Mouse (Mus musculus) forebrain, embryonic 11.5 days (tissue): ENCODE data around the gene Bhlhe41. TPM values are rescaled to one million over a fixed set of nuclear protein-coding genes. Genes with fewer than 3 reads are reported as not detected.

Experiments used
- ATAC-seq: fragments of 200-750 bp; cut with Nextera tagmentation; replicated peaks from 2 replicates; pipeline ENCODE4 v1.8.0; 2017; ENCODE audit warnings: moderate TSS enrichment; ENCODE audit not compliant: low FRiP score
- DNase-seq: peaks from one replicate; pipeline ENCODE4 v3.0.0-alpha.2; 2017; ENCODE audit warnings: low spot score
- H3K27ac ChIP-seq: fragments of 300-500 bp; sonication (generic); 2 replicates; pipeline ENCODE4 v1.5.1; 2014; ENCODE audit warnings: low read depth, low read length
- H3K27me3 ChIP-seq: fragments of 300-500 bp; sonication (generic); 2 replicates; pipeline ENCODE4 v1.6.1; 2014; ENCODE audit warnings: mild to moderate bottlenecking, low read length, mixed read lengths; ENCODE audit not compliant: control insufficient read depth, insufficient read depth
- H3K36me3 ChIP-seq: fragments of 300-500 bp; sonication (generic); 2 replicates; pipeline ENCODE4 v1.6.1; 2014; ENCODE audit warnings: mild to moderate bottlenecking, low read length, moderate library complexity, mixed read lengths; ENCODE audit not compliant: control insufficient read depth, insufficient read depth
- H3K4me1 ChIP-seq: fragments of 300-500 bp; sonication (generic); replicated peaks from 2 replicates; pipeline ENCODE4 v1.6.1; 2014; ENCODE audit warnings: low read length, mixed read lengths; ENCODE audit not compliant: control insufficient read depth, insufficient read depth
- H3K4me2 ChIP-seq: fragments of 300-500 bp; sonication (generic); 2 replicates; pipeline ENCODE4 v1.6.1; 2014; ENCODE audit warnings: low read depth, mild to moderate bottlenecking, low read length, moderate library complexity, mixed read lengths; ENCODE audit not compliant: severe bottlenecking
- H3K4me3 ChIP-seq: fragments of 300-500 bp; sonication (generic); 2 replicates; pipeline ENCODE4 v1.5.1; 2014; ENCODE audit warnings: low read depth, low read length
- H3K9ac ChIP-seq: fragments of 300-500 bp; sonication (generic); 2 replicates; pipeline ENCODE4 v1.6.1; 2014; ENCODE audit warnings: low read length
- H3K9me3 ChIP-seq: fragments of 300-500 bp; sonication (generic); 2 replicates; pipeline ENCODE4 v1.6.1; 2016; ENCODE audit warnings: low read length, mixed read lengths; ENCODE audit not compliant: control insufficient read depth
- WGBS: fragments of 180-500 bp; shearing (Covaris S2); extraction: QIAGEN DNeasy Blood & Tissue Kit; methylation state at CpG from one replicate; pipeline ENCODE4 v1.1.7; 2014; 5-methylcytosine and 5-hydroxymethylcytosine counted together
- polyA plus RNA-seq: library from polyadenylated mRNA; unstranded; fragments of >200 nt; fragmentation: Nextera tagmentation; extraction: Ambion mirVana; gene quantifications from 2 replicates; pipeline ENCODE4 v1.2.1, GENCODE M21; 2014

Bhlhe41 gene
- polyA plus RNA-seq, 1 experiment from 2014 or later: 2.4 TPM

DNA sequence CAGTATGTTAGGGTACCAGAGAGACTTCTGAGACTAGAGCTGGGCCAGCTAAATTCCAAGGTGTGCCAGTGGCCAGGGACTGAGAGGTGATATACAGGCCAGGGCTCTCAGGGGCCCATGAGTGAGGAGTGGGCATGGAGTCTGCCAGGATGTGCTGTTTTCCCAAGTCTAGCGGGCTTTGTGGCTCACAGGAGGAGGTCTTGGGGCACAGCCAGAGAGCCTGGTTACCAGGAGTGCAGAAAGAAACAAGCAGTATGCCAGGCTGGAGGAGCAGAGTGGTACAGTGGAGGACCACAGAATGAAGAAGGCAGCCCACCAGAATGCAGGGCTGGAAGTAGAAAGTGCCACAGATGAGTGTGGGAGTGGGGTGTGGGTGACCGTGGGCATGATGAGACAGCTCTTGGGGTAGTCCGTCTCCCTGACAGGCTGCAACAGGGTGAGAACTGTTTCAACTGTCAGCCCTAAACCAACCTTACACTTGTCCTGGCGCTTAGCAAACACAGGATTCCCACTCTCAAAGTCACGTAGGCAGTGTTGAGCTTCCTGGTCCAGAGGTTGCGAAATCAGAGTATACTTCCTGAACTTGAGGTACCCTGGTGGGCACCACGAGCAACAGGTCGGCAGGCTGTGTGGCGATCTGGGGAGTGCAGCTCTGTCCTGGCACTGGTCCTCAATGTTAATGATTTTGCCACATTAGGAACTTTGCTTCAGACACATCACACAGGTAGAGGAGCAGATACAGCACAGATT is 11.8 kb upstream of the Bhlhe41 start:
- H3K27me3 ChIP-seq: no peaks in the 10 kb centered on the region
- no peak overlapping the region for H3K4me2 ChIP-seq
- no peak overlapping the region for H3K4me3 ChIP-seq
- no peak overlapping the region for H3K9ac ChIP-seq
- H3K27ac ChIP-seq: no peak overlapping the region
- no peak for DNase-seq
- no peaks in the 10 kb centered on the region for H3K36me3 ChIP-seq
- ATAC-seq: no peak
- WGBS: 92% methylated on average over 9 of the region's 9 CpGs
- H3K9me3 ChIP-seq: no peaks in the 10 kb centered on the region
- no peaks in the 10 kb centered on the region for H3K4me1 ChIP-seq

- ATAC-seq: no peak
- WGBS: 89% methylated on average over 8 of the region's 8 CpGs
Measured at GRCm38 (mm10) chr6:145873354-145873753, 8.0 kb upstream of the Bhlhe41 start.

DNA sequence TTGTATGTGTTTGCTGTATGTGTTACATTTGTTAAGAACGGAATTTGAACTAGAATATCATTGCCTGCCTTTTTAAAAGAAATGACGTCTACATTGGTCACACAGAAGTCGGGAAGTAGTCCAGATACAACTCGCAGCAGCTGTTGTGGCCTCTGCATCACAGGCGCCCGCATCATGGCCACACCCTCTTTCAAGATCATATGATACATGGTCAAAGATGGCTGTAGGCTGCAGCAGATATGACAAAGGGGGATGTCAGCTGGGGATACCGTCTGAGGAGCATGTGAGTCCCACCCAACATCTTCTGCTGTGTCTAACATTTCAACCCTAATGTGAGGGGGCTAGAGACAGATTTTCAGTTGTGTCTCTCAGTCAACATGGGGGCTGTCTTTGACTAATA is 6.7 kb upstream of the Bhlhe41 start:
- 92% methylated on average over 7 of the region's 7 CpGs for WGBS
- DNase-seq (no peak), ATAC-seq (no peak)
- H3K4me2 ChIP-seq: no peak overlapping the region
- no peak overlapping the region for H3K4me3 ChIP-seq
- H3K36me3 ChIP-seq: no peaks in the 10 kb centered on the region
- H3K27me3 ChIP-seq: no peaks in the 10 kb centered on the region
- H3K9me3 ChIP-seq: no peaks in the 10 kb centered on the region
- H3K4me1 ChIP-seq: no peaks in the 10 kb centered on the region
- H3K27ac ChIP-seq: no peak overlapping the region
- H3K9ac ChIP-seq: no peak overlapping the region

More at GRCm38 (mm10) chr6:145873354-145873753, 8.0 kb upstream of the Bhlhe41 start:
- Histone ChIP-seq H3K9me3 (no peaks in the 10 kb centered on the region), H3K4me2 (no peak overlapping the region), H3K36me3 (no peaks in the 10 kb centered on the region), H3K27me3 (no peaks in the 10 kb centered on the region), H3K4me3 (no peak overlapping the region), H3K4me1 (no peaks in the 10 kb centered on the region), H3K9ac (no peak overlapping the region), H3K27ac (no peak overlapping the region)
- no peak for DNase-seq

GRCm38 (mm10) chr6:145870991-145871390 is 5.6 kb upstream of the Bhlhe41 start:
- ATAC-seq (no peak), DNase-seq (no peak)
- H3K9ac ChIP-seq: no peak overlapping the region
- H3K9me3 ChIP-seq: no peaks in the 10 kb centered on the region
- H3K4me2 ChIP-seq: no peak overlapping the region
- H3K36me3 ChIP-seq: no peaks in the 10 kb centered on the region
- H3K27ac ChIP-seq: no peak overlapping the region
- 70% methylated on average over 4 of the region's 4 CpGs for WGBS
- H3K4me1 ChIP-seq: no peaks in the 10 kb centered on the region
- no peak overlapping the region for H3K4me3 ChIP-seq
- peaks cover 1% of the 10 kb centered on the region; the same call in 1 of the 2 replicates for H3K27me3 ChIP-seq

DNA sequence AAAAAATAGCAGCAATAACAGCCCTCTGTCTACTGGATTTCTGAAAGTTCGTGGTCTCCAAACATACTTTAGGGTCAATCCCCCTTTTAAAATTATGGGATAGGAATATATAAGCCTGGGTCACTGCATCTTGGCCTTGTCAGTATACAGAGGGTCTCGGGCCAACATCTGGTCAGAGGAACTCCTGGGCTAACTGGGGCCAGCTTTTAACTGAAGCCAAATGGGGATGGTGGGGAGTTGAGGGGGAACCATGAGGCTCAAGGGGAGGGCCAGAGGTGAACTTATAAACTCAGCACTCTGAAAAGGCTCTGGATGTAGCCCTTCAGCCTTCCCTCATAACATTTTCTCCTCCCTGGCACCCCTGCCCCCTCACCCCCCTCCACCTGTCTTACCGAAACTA is 1.8 kb upstream of the Bhlhe41 start:
- Histone ChIP-seq H3K9me3 (no peaks in the 10 kb centered on the region), H3K4me3 (no peak overlapping the region), H3K9ac (no peak overlapping the region), H3K36me3 (no peaks in the 10 kb centered on the region), H3K27me3 (peaks cover 33% of the 10 kb centered on the region), H3K27ac (no peak overlapping the region), H3K4me2 (peak overlapping the region; percentile 98; the same call in 1 of the 2 replicates), H3K4me1 (peaks cover 11% of the 10 kb centered on the region; the same call in 1 of the 2 replicates)
- ATAC-seq: no peak
- DNase-seq: no peak
- WGBS: 60% methylated on average over 3 of the region's 3 CpGs

DNA sequence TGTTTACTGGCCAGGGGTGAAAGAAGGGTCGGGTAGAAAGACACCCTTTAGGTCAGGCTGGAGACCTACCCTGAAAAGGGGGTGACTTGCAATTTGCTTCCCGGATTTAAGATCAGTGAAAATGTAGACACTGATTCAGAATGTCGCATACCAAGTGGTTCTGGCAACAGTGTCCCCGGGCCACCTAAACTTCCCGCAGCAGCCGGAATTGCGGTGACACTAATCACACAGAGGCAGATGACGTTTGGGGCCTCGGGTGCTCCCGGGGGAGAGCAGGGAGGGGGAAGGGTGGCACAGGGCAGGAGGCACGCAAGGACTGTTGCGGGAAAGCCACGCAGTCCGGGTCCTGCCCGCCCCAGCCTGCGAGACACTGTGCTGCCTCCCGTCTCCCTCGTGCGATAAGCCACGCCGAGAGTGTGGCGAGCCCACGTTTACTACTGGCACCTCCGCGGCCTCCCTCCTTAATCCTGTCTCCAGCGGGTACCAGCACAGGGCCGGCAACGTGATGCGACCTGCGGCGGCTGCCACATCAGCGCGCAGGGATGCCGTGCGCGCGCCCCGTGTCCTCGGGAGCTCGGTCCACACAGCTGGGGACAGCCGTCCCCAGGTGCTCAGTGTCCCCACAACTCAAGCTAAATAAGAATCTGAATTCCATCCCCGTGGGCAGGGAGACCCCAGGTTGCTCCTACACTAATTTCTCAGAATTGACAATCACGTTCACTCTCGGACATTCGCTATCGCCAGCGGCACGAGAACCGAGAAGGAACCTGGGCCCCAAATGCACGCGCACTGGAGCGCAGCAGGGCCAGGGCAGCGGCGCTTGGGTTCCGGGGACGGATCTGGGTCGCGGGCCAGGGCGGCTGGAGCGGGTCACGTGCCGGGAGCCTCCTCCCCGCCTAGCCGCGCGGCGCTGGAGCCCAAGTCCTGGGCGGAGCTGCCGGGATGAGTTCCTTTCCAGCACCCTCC is 811 bp upstream of the Bhlhe41 start:
- H3K9me3 ChIP-seq: no peaks in the 10 kb centered on the region
- no peaks in the 10 kb centered on the region for H3K36me3 ChIP-seq
- DNase-seq (peak; percentile 81), ATAC-seq (peak; percentile 59)
- peaks cover 35% of the 10 kb centered on the region for H3K27me3 ChIP-seq
- H3K4me2 ChIP-seq: peak overlapping the region; percentile 98
- H3K4me1 ChIP-seq: peaks cover 11% of the 10 kb centered on the region; the same call in 1 of the 2 replicates
- under 1% methylated on average over 69 of the region's 69 CpGs for WGBS
- no peak overlapping the region for H3K27ac ChIP-seq
- peak overlapping the region; percentile 50 for H3K9ac ChIP-seq
- H3K4me3 ChIP-seq: peak overlapping the region; percentile 47

DNA sequence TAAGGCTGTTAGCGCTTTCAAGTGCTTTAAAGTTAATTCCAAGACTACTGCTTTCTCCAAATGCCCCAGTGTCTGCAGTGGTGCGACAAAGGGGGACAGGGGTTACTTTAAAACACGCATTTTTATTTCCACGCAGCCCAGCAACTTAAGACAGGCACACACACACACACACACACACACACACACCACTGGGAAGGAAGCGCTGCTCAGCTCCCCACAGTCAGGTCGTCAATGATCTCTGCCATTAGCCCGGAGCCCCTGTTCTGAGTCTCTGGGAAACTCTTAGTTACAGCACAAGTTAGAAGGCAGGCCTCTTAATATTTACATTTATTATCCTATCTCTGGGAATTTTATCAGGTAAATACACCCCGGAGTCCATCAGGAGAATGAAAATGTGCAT is 1.2 kb downstream of the Bhlhe41 start:
- peaks cover 11% of the 10 kb centered on the region; the same call in 1 of the 2 replicates for H3K4me1 ChIP-seq

GRCm38 (mm10) chr6:145863065-145863971 is 2.0 kb downstream of the Bhlhe41 start:
- peak overlapping the region; percentile 99 for H3K4me2 ChIP-seq
- H3K9ac ChIP-seq: peak overlapping the region; percentile 62
- no peak overlapping the region for H3K27ac ChIP-seq
- no peaks in the 10 kb centered on the region for H3K36me3 ChIP-seq
- H3K4me1 ChIP-seq: peaks cover 11% of the 10 kb centered on the region; the same call in 1 of the 2 replicates
- peak overlapping the region; percentile 52 for H3K4me3 ChIP-seq
- under 1% methylated on average over 103 of the region's 105 CpGs for WGBS
- ATAC-seq (peak; percentile 66), DNase-seq (peak; percentile 81)
- H3K9me3 ChIP-seq: no peaks in the 10 kb centered on the region
- peaks cover 35% of the 10 kb centered on the region for H3K27me3 ChIP-seq

More for the DNA sequence above, 1.2 kb downstream of the Bhlhe41 start:
- H3K9me3 ChIP-seq: no peaks in the 10 kb centered on the region
- WGBS: 2% methylated on average over 8 of the region's 8 CpGs
- H3K4me2 ChIP-seq: peak overlapping the region; percentile 99
- H3K27ac ChIP-seq: no peak overlapping the region
- H3K9ac ChIP-seq: no peak overlapping the region; the same call in 1 of the 2 replicates
- ATAC-seq (no peak), DNase-seq (no peak)
- no peaks in the 10 kb centered on the region for H3K36me3 ChIP-seq
- H3K4me3 ChIP-seq: peak overlapping the region; percentile 52
- peaks cover 35% of the 10 kb centered on the region for H3K27me3 ChIP-seq
